Mouse (Mus musculus) WW6 (cell line): Measurements from ENCODE around the gene Cby3.
A peak's percentile ranks its signal among the peaks of the same experiment; 100 is the strongest.
"Not testable (repeated sequence)": the region's sequence is repeated elsewhere in the genome, so short reads cannot be mapped to it uniquely, and the experiment has no call there.

Experiments
- DNase-seq: peaks from one replicate; pipeline ENCODE4 v3.0.0-alpha.2; 2013; ENCODE audit warnings: low read depth, low spot score

Cby3 gene

GRCm38 (mm10) chr11:50354162-50354561, at the start of gene Cby3:
Cby3 (plus strand) TSS chr11:50354462.
- no peak for DNase-seq

GRCm38 (mm10) chr11:50312803-50313202, 41.5 kb upstream of the Cby3 start:
- DNase-seq: no peak

GRCm38 (mm10) chr11:50319343-50319742, 34.9 kb upstream of the Cby3 start:
- not testable (repeated sequence) for DNase-seq

- DNase-seq: no peak
These were observed 33.0 kb upstream of the Cby3 start for GRCm38 (mm10) chr11:50321239-50321638.

- DNase-seq: no peak
These were observed 31.9 kb upstream of the Cby3 start for GRCm38 (mm10) chr11:50322345-50322744.

- DNase-seq: no peak
These were observed 30.4 kb upstream of the Cby3 start for GRCm38 (mm10) chr11:50323843-50324242.

- no peak for DNase-seq
These were observed 29.4 kb upstream of the Cby3 start for GRCm38 (mm10) chr11:50324751-50325471.

GRCm38 (mm10) chr11:50325496-50326301, 28.6 kb upstream of the Cby3 start, which contains the start of gene Canx:
Canx (minus strand) TSS chr11:50325673.
- peak; percentile 100 for DNase-seq

GRCm38 (mm10) chr11:50326302-50326966, 27.8 kb upstream of the Cby3 start:
- DNase-seq: no peak

GRCm38 (mm10) chr11:50328075-50328625, 26.1 kb upstream of the Cby3 start:
- no peak for DNase-seq

- no peak for DNase-seq
These were observed 24.9 kb upstream of the Cby3 start for GRCm38 (mm10) chr11:50329378-50329777.

GRCm38 (mm10) chr11:50333181-50333580, 21.1 kb upstream of the Cby3 start:
- DNase-seq: no peak

- no peak for DNase-seq
These were observed 18.1 kb upstream of the Cby3 start for GRCm38 (mm10) chr11:50336126-50336525.

- no peak for DNase-seq
These were observed 17.4 kb upstream of the Cby3 start for GRCm38 (mm10) chr11:50336891-50337290.

- no peak for DNase-seq
These were observed 8.8 kb upstream of the Cby3 start for GRCm38 (mm10) chr11:50345486-50345885.

- DNase-seq: no peak
These were observed 7.8 kb upstream of the Cby3 start for GRCm38 (mm10) chr11:50346256-50347032.

GRCm38 (mm10) chr11:50352177-50352576, 2.1 kb upstream of the Cby3 start:
- DNase-seq: no peak

GRCm38 (mm10) chr11:50354851-50355250, 589 bp downstream of the Cby3 start:
- DNase-seq: no peak

- DNase-seq: no peak
These were observed 1.1 kb downstream of the Cby3 start for GRCm38 (mm10) chr11:50355395-50355794.

GRCm38 (mm10) chr11:50358950-50359861, 4.9 kb downstream of the Cby3 start:
- peak; percentile 82 for DNase-seq
